Mouse (Mus musculus) mouse trophoblast stem cell (cell line): ENCODE measurements around the gene Zfp1.
"Not testable (repeated sequence)": the region's sequence is repeated elsewhere in the genome, so short reads cannot be mapped to it uniquely, and the experiment has no call there.

Experiments used
- in situ Hi-C, 2 experiments: fragments of 300-500 bp; cut with MseI, MboI; formaldehyde crosslinking; loops; 2 replicates in 1 of 2; 3 replicates in 1 of 2; pipeline ENCODE4 v1.15.1; 2025

Zfp1 gene

DNA sequence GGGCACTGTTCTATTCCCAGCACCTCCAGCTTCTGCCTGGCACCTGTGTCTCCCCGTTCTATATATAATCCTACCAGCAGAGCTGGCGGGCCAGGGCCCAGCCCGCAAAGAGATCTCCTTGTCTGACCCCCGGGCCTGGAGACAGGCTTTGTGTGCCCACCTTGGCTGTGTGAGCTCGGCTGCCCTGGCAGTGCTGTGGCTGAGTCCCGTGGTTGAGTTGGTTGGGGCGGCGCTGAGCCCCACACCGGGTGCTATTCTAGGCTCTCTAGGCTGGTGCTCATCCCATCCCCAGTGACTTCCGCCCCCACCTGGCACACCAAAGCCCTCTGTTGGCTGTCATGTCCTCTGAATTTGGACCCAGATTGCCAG, 18.4 kb upstream of the Zfp1 start:
- in situ Hi-C loops: loop anchor here in 1 of 2 experiments (5.0 kb wide), 1 partner anchor 93 kb away; no protein-coding TSS in a partner anchor

DNA sequence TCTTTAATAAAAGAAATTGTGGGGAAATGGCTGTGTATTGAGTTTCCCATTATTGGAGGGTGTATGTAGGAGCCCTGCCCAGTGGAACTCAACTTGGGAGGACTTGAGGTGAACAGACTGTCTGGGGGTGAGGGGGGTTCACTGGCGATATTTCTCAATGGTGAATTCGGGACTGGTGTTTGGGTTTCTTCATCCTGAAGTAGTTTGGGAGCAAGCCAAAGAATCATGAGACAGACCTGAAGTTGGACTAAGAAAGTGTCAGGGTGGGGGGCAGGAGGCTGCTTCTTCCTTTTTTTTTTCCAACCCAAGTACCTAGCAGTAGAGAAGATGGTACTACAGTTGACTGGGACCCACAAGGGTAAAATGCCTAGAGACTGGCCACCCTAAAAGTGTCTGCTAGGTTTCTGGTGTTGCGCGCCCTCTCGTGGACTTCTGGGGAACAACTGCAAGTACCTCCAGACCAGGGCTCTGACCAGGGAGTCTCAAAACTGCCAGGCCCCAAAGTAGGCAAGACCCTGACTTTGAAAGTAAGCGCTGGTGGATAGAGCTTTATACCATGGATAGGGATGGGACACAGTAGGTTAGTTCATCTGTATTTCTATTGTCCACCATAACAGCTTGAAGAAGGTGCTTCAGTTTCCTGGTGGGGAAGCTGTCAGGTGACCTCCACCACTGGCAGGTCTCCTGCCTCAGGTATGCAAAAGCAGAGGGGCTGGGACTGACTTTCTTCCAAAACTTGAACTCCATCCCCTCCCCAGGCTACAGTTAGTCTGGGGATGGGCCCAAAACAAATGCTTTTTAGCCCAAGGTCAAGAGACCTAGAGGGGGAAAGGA, 17.3 kb upstream of the Zfp1 start:
- in situ Hi-C loops: no loop called here

DNA sequence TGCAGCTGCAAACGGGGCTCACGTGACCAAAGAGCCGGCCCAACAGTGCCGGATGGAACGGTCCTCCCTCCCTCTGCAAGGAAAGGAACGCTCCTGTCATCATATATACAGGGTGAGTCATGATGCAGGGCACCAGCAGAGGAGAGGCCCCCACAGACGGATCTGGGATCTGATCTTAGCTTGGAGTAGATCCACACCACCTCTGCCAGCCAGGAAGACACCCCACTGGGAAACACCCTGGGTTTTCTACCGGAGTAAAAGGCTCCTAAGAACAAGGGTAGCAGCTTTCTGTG, 16.7 kb upstream of the Zfp1 start:
- in situ Hi-C loops: no loop called here

DNA sequence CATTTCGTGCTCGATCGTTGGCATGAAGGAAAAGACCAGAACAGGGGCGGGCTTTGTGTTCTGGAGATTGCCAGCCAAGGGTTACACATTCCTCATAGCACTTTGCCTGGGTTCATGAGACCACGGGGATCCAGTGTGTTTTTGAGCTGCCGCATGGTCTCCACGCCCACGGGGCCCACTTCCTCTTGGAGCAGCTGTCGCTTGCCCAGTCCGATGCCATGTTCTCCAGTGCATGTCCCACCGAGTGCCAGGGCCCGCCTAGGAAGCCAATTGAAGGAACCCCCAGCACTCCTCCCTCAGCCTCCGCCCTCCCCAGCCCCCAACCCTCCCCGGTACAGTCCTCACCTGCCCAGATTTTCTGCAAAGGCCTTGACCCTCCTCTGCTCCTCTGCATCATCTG, 16.3 kb upstream of the Zfp1 start:
- in situ Hi-C loops: no loop called here

DNA sequence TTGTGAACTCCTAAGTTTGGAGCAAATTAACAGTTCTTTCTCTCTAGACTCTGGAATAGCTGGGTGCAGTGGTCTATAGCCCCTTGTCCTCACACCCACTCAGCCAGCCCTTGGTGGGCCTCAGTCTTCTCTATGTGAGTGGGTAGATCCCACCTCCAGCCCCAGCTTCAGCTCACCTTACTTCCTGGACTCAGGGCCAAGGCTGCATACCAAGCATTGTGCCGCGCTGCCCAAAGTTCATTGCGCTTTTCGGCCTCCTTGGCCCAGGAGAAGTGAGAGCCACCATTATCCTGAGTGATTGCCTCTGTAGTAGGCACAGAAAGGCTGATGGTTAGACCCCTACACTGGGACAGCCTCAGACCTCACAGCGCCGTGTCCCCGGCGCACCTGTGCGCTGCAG, 15.3 kb upstream of the Zfp1 start:
- in situ Hi-C loops: no loop called here

DNA sequence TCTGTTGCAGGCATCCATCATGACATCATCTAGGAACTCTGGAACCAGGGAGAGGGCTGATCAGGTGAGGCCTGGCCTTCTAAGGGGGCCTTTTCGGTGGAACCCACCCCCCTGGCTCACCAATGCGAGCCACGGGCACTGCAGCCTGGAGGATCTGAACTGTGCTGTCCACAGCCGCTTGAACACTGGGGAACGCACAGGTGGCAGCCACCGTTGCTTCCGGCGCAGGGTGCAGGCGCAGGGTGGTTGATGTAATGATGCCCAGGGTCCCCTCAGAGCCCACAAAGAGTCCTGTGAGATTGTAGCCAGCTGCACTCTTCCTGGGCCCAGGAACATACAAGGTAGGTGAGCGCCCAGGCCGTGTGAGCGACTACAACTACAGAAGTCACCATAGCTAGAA, 14.8 kb upstream of the Zfp1 start:
- in situ Hi-C loops: no loop called here

DNA sequence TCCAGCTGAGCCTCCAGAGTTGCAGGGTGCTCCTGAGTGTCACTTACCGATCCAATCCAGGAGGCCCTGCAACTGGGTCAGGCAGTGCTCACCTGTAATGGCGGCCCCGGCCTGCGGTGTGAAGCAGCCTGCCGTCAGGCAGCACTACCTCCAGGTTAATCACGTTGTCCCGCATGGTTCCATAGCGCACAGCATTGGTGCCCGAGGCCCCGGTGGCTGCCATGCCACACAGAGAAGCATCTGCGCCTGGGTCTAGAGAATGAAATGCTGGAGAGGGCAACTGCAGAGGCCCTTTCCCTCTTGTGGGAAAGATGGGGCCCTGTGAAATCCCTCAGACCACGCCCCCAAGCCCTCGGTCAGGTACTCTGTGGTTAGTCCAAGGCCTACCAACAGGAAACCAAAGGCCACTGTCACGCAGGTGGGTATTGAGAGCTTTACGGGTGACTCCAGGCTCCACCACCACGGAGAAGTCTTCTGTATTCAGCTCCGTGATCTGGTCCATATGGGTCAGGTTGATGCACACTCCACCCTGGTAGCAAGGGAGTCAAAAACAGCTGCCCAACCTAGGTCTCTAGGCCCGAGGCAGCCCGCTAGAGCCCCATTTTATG, 14.2 kb upstream of the Zfp1 start:
- in situ Hi-C loops: no loop called here

DNA sequence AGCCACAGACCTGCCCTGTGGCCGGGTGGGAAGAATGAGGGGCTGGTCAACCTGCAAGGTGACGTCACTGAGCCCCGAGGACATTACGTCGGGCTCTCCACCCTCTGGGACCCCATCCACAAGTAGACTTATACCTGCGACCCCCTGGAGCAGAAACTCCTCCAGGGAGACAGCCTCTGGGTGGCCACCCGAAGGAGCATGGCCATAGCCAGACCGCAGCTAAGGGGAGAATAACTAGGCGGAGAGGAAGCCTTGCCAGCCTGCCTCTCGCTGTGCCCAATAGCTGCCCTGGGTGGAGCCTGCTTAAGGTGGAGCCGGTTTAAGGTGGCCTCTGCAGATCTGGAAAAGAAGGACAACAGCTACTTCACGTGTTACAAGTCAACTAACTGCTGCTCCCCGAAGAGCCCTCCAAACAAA, 13.1 kb upstream of the Zfp1 start, which contains the start of gene Ldhd:
Gene Ldhd (minus strand): TSS at position 270 of the 417 bp plus-strand sequence.
- in situ Hi-C loops: no loop called here

DNA sequence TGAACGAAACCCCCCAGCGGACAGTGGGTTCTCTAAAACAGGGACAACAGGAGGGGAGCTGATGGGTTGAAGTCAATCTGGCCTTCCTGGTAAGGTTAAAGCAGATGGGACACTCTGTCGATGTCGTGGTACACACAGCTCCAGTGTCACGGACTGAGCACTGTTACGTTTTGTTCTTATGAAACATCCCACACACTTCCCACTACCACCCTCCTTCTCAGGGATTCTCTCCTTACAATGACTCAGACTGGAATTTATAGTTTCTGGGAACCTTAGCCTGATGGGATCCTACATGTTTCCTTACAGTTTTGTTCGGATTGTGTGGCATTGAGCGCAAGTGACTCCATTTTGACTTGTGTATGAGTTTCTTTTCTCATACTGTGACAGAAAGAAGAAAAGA, 11.6 kb upstream of the Zfp1 start:
- in situ Hi-C loops: no loop called here

DNA sequence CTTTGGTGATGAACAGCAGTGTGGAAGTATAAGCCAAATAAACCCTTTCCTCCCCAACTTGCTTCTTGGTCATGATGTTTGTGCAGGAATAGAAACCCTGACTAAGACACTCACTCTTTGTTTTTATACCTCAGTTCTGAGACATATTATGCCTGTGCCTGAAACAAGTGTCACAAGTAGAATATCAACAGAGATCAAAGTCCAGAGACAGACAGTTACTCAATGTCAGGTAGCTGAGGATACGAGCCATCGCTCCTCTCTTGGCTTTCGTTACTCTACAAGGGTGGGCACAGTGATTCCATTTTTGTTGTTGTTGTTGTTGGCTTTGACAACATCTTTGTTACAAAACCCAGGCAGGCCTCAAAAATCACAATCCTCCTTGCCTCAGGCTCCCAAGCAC, 10.2 kb upstream of the Zfp1 start:
- in situ Hi-C loops: no loop called here

DNA sequence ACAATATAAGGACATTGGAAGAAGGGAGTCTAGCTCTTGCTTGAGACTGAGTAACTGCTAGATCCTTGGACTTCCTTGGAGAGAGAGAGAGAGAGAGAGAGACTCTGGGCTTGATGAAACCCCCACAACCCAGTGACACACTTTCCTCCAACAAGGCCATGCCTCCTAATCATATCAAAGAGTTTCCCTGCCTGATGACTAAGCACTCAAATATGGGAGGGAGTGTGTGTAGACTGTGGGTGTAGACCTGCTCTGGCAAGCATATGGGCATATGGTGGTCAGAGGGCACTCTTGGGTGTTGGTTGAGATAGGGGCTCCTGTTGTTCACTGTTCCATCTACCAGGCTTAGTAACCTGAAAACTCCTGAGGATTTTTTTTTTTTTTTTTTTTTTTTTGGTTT, 5.1 kb upstream of the Zfp1 start:
- in situ Hi-C loops: no loop called here

DNA sequence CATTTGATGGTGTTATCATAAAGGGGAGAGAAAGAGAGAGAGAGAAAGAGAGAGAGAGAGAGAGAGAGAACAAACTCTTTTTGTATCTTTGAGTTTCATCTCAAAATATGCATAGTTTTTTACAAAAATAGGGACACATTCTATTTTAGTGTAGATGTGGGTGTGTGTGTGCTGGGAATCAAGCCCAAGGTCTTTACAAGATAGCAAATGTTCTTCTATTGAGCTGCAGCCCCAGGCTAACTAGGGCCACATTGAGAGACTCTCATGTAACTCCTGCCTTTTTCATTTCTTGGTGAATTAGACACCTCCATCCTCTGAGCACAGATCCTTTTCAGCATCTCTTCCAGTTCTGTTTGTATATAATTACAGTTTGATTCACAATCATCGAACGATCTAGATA, 2.1 kb upstream of the Zfp1 start:
- in situ Hi-C loops: no loop called here

DNA sequence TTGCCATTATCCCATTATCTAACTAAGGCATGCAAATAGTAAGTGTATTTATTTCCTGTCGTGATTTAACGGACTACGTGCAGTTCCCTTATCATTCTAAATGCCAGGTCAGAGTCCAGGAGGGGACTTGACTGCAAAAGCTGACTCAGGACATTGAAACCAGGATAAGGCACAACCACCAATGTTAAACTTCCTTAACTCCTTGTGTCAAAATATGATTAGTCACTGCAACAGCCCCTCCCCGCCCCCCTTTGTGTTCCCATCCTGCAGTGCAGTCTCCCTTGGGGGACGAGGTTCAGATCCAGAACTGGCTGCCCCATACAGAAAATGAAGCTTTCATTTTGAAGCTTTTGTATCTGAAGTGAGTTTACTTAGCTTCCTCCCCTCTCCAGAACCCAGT, 705 bp upstream of the Zfp1 start:
- in situ Hi-C loops: no loop called here

DNA sequence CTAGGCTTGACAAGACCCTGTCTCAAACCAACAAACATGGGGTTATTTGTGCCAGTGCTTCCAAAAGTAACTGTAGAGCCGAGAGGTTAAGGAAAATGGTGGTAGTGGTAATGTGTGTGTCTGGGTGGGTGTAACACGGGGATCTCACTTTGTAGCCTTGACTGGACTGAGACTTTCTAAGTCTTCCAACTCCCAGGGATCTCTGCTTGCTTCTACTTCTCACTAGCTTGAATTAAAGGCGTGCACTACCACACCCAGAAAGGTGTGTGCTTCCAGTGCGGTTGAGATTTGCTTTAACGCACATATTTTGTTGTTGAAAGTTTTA, 300 bp upstream of the Zfp1 start:
- in situ Hi-C loops: no loop called here

DNA sequence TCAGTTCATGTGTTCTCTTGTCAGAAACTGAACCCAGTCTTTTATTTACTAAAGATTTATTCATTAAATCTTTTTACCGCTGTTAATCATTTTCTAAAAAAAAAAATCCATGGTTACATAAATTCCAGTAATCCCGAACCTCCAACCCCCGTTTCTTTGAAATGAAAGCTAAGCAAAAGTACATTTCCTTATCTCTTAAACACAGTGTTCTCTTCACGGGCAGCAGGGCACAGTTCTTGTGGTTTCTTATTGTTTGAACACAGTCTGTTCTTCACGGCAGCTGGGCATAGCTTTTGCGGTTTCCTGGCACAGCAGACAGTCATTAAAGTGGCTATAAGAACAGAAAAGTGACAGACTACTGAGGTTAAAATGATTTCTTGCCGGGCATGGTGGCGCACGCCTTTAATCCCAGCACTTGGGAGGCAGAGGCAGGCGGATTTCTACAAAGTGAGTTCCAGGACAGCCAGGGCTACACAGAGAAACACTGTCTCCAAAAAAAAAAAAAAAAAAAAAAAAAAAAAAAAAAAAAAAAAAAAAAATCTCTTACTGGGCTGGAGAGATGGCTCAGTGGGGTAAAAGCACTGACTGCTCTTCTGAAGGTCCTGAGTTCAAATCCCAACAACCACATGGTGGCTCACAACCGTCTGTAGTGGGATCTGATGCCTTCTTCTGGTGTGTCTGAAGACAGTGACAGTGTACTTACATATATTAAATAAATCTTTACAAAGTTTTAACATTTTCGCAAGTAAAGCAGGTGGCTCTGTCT, 1.3 kb downstream of the Zfp1 start:
- in situ Hi-C loops: not testable (repeated sequence)

DNA sequence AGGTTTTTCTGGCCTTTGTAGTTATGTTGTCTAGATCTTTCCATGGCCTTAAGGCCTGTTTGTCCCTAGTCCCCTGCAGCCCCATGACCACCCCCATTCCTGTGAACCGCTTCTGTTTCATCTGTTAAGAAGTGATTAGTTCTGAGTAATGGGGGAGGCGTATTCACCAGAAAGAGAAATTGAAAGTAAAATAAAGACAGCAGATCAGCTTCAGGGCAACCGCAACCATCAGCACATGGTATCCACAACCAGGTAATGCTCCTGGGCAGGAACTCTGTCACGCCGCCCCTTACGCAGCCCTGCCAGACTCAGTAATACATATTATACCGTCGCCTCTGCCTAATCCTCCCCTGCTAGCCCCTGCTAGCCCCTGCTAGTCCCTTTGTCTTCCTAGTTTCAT, 2.5 kb downstream of the Zfp1 start:
- in situ Hi-C loops: no loop called here

DNA sequence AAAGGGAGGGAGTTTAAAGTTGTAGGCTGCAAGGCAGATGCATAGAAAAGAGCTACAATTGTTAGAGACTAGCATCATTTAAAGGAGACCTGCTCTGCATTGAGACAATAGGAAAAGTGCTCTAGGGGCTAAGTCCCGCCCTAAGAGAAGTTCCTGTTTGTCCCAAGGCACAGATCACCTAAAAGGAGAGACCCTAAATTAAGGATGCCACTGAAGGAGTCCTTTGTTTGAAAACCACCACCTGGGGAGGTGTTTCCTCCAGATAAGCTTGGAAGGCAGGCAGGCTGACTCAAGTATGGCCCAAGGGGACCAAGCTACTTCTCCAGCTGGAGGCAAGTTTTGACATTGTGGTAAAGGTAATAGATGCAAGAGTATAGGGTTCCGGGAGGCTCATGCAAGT, 5.6 kb downstream of the Zfp1 start:
- in situ Hi-C loops: no loop called here

DNA sequence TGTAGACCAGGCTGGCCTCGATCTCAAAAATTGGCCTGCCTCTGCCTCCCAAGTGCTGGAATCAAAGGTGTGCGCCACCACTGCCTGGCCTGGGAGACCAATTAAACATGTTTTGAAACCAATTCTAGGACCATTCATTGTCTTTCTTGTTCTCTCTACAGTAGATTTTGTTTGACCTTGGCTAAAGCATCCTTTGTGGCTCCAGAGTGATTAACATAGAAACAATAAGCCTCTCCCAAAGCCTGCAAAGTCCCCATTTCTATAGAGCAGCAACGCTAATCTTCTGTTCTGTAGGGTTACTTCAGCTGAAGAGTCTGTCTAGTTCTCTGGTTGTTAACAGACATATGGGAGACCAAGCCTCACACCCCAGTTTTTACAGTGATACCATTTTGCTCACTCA, 7.5 kb downstream of the Zfp1 start:
- in situ Hi-C loops: no loop called here

DNA sequence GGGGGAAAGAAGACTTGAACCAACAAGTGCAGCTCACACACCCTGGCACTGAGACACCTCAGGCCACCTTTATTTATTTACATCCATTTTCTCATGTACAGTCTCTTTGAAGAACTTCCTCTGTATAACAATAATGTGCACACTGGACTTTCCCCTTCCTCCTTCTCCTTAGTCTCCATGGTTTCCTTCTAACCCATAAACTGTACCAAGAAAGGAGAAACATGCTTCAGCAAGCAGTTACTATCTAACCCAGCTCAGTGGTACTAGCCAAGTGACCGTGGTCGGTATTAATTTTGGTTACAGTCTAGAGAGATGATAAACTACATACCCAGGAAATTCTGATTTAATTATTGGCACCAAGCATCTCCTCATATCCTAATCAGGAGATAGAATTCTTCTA, 10.3 kb downstream of the Zfp1 start:
- in situ Hi-C loops: no loop called here

DNA sequence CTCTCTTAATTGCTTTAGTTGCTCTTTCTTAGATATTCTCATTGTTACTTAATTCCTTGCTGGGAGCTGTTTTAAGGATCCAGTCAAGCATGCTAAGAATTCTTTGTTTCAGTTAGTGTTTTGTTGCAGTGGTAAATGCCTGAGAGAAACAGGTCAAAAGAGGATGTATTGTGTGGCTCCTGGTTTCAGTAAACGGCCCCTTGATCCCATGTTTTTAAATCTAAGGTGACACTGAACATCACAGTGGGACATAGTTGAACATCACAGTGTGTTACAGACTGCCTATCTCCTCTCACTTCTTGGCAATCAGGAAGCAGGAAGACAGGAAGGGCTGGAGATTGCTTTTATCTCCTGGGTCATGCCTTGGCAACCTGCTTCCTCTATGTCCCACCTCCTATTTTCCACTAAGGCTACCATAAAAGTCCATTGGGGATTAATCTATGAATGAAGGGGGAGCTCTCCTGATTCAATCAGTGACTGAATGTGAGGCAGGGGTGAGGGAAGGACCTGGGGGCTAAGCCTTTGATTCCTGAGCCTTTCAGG, 14.2 kb downstream of the Zfp1 start:
- in situ Hi-C loops: no loop called here

DNA sequence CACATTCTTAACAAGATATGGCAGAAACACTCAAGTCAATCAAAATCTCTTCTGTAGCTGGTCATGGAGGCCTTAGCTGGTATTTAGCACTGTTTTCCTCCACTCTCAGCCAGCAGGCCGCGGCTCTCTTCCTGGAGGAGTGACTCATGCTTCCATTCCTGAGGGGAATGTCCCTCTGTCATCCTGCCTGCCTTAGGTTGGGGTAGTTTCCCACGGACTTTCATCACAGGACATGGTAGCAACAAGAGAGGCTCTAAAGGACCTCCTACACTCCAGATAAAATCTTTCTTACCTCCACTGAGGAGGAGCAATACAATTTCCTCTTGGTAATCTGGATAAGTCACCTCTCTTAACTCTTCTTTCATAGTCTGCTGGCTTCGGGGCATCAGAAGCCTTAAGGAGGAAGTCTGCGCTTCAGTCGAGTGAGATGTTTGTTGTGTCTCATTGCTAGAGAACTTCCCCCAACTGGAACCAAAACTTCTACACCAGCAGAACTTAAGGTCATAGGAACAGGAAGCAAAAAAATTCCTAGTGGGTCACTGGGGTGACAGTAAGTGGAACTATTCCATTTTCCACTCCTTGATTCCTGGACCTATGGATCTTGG, 15.7 kb downstream of the Zfp1 start:
- in situ Hi-C loops: no loop called here

DNA sequence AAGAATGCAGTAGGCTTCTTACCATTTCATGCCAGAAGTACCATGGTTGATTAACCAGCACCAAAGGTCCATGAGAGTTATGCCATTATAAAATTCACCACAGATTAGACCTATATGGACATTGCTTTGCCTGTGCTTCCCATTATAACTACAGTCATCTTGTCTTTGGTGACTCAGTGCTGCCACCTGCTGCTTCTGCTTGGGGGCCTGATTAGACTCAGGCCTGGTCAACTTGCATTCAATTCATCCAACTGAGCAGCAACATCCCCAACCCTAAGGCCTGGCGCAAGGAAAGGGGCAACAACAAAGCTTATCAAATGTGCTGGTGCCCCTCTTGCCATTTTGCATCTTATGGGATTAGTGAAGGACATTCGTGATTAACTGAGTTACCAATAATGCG, 19.3 kb downstream of the Zfp1 start:
- in situ Hi-C loops: no loop called here
